Mouse (Mus musculus) telencephalon, adult 2 months (tissue): ENCODE measurements at regions not wholly inside any gene's neighbourhood (a gene's known extent, or its start where the extent isn't known, plus 50 kb on each side); places are given as distances from the start of the nearest gene placed in this dataset.
A peak's percentile ranks its signal among the peaks of the same experiment; 100 is the strongest.

Source experiments
- DNase-seq: peaks from one replicate; pipeline ENCODE4 v3.0.0-alpha.2; 2011; ENCODE audit warnings: low read depth, low spot score

DNA sequence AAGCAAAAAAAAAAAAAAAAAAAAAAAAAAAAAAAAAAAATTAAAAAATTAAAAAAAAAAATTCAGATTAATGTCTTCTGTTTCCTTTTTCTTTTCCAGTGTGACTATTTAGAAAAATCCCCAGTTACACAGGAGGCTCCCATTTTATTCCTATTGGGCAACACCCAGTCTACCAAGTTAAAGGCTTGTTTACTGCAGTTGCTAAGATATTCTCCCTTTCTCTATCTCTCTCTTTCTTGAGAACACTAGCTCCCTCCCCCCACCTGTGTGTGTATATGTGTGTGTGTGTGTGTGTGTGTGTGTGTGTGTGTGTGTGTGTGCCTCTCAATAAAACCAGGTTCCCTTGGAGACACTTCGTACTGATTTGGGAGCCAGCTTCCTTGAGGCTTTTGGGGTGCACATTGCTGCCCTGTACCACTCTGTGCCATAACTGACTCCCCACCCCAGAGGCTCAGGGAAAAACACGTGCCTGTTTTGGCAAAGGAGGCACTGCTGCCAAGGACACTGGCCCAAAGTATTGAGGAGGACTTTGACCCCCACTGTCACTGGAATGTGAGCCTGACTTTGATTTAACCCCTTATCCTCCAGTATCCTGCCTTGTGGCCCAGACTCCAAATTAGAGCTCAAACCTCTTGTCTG is 50.3 kb downstream of the Anapc15-ps start:
- no peak for DNase-seq

- DNase-seq = no peak
Observed at GRCm38 (mm10) chr10:95620796-95621195, 52.5 kb downstream of the Anapc15-ps start.

DNA sequence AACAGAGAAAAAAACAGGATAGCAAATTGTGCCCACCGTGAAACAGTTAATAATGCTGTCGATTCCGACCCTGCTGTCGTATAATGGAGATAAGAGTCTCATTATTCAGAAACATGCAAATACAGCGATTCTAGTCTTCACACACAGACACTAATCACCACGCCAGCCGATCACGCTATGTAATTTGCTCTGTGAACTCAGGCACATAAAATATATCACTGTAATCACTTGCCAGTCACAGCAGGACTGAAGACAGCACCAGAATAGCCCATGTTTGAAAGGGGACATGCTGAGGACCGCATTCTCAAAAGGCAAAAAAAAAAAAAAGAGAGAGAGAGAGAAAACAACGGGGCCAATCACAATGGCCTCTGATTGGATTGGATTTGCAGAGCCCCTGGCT is 53.6 kb downstream of the Anapc15-ps start:
- DNase-seq = no peak

- DNase-seq = no peak
Observed at GRCm38 (mm10) chr10:95618451-95619079, 54.6 kb upstream of the Nudt4 start.

- no peak for DNase-seq
Observed at GRCm38 (mm10) chr10:95616821-95617220, 52.9 kb upstream of the Nudt4 start.

DNA sequence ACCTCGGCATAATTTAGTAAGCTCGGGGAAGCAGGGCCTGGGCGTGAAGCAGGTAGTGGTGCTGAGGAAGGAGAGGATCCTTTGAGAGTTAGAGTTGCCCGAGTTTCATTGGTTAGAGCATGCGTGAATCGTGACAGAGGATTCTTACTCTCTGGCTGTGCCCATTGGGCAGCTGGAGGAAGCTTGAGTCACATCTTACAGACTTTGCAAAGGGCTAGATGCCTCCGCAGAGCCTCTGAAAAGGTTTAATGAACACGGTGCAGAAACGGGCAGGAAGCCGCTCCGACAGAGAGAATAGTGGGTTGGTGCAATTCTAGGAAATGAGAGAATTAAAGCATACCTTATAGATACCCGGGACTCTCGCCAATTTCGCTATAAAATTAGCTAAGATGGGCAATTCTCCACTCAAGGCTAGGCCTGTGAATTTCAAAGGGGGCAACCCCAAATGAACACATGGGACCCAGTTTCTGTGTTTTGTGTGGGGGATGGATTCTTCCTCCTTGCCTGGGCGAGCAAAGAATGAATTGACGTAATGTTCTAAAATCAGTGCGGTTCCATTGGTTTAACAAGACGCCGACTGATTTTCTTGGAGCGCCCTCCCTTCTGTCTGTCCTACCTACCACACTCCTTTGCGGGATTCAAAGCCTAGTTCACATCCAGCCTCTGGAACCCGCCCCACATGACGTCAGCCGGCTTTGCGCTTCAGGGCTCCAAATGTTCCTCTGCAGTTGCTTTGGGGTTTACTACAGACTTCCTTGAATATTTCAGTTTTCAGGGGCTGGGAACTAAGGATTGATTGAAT is 52.1 kb upstream of the Nudt4 start:
- peak; percentile 83 for DNase-seq
